In the genomic region with DNA sequence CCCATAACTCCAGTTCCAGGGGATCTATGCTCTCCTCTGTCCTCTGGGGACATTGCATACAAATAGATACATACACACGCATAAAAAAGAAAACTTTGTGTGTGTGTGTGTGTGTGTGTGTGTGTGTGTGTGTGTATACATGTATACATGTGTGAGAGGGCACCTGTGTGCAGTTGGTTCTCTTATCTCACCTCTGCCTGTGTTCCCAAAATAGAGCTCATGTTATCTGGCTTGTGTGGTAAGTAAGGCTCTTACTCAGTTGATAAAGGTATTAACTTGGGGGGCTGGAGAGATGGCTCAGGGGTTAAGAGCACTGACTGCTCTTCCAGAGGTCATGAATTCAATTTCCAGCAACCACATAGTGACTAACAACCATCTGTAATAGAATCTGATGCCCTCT, we compare ENCODE assay signal across 18 mouse cellular contexts. TPM values are rescaled to one million over a fixed set of nuclear protein-coding genes. Genes with fewer than 3 reads are reported as not detected.
"Had no signal": no experiment of that assay in that cellular context is flagged by ENCODE, and none has a peak within 500 bp of the region (broad histone marks: within the 10 kb centered on the region; RNA-seq: fewer than 3 reads in every experiment).

No protein-coding gene starts in this region.

- ATAC-seq: intestine, postnatal 0 days had no signal

- H3K4me2 ChIP-seq: kidney, embryonic 15.5 days; limb, embryonic 13.5 days; lung, embryonic 14.5 days; midbrain, embryonic 11.5 days had no signal

- H3K4me3 ChIP-seq: kidney, embryonic 15.5 days; limb, embryonic 10.5 days; limb, embryonic 13.5 days had no signal

- H3K9ac ChIP-seq: kidney, embryonic 15.5 days; limb, embryonic 13.5 days; lung, embryonic 14.5 days had no signal

- H3K27ac ChIP-seq: kidney, embryonic 15.5 days; limb, embryonic 10.5 days; limb, embryonic 13.5 days had no signal

- H3K36me3 ChIP-seq: kidney, embryonic 15.5 days; limb, embryonic 10.5 days; limb, embryonic 13.5 days had no signal

- H3K9me3 ChIP-seq: kidney, embryonic 15.5 days; limb, embryonic 10.5 days; limb, embryonic 13.5 days had no signal

- DNase-seq: kidney, adult 8-10 months; kidney, postnatal 10 days; kidney, postnatal 36 days; layer of hippocampus, adult 9-11 months; lung, embryonic 14.5 days; lung, postnatal 10 days; lung, postnatal 36 days; midbrain, embryonic 14.5 days; retina, postnatal 1 day; right cerebral cortex, postnatal 25 days; thymus, adult 18-20 months; thymus, postnatal 36 days had no signal

- H3K4me1 ChIP-seq: kidney, embryonic 15.5 days; limb, embryonic 10.5 days; limb, embryonic 13.5 days had no signal

- H3K27me3 ChIP-seq: kidney, embryonic 15.5 days; limb, embryonic 13.5 days had no signal

RNA-seq across cellular contexts. Expression of gene Pclaf, which starts 27.0 kb away (rescaled TPM):
- total RNA-seq: layer of hippocampus, adult 18-20 months had no signal
